Mouse (Mus musculus) frontal cortex, postnatal 25 days (tissue): ENCODE results near the gene Krt222.

Source experiments
- DNase-seq, 2 experiments: peaks; one replicate each; pipeline ENCODE4 v3.0.0; 2022; ENCODE audit warnings: low spot score in 2 of 2

Gene Krt222

DNA sequence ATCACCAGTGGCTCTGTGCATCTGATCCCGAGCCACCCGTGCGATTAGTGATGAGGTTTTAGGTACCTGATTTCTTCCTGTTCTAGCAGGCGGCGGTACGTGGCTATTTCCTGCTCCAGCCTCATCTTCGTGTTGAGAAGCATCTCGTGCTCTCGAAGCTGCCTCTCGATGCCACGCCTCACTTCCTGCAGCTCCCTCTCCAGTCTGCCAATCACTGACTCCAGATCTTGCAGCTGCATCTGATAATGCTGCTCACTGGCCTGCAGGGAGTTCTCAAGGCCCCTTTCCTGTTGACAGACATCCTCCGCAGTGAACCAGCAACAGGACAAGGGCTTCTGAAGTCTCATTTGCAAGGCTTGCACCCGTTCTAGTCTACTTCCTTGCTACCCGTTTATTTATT lies 5.4 kb downstream of the Krt222 start:
- no peak for DNase-seq

DNA sequence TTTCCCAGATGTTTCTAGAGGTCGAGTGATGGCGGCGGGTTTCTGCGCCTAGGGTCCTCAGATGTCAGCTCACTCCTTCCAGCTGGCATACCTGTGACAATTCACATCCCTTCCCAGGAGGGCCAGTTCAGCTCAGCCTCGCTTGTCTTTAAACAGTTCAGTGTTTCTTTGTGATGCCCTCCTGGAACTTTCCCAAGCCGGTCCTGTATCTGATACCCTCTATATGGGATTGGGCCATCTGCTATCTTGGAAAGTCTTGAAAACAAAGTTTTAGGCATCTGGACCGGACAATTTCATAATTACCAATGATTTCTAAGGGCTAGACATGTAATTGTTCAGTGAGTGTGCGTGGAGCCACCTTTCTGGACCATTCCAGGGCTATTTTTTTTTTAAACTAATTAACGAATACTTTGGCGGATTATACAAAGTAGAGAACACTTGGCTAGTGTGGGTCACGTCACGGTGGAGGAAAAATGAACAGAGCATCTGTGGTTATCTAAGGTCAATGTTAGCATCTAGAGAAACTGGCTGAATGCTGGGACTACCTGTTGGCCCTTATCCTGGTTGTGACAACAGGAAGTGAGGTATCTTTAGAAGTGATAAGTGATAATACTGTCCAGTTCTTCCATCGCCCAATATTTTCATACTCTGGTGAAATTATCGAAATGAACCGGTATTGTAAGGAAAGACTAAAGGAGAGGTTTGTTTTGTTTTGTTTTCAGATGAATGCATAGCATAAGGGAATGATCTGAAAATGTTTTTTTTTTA lies 12.7 kb downstream of the Krt222 start:
- no peak for DNase-seq

DNA sequence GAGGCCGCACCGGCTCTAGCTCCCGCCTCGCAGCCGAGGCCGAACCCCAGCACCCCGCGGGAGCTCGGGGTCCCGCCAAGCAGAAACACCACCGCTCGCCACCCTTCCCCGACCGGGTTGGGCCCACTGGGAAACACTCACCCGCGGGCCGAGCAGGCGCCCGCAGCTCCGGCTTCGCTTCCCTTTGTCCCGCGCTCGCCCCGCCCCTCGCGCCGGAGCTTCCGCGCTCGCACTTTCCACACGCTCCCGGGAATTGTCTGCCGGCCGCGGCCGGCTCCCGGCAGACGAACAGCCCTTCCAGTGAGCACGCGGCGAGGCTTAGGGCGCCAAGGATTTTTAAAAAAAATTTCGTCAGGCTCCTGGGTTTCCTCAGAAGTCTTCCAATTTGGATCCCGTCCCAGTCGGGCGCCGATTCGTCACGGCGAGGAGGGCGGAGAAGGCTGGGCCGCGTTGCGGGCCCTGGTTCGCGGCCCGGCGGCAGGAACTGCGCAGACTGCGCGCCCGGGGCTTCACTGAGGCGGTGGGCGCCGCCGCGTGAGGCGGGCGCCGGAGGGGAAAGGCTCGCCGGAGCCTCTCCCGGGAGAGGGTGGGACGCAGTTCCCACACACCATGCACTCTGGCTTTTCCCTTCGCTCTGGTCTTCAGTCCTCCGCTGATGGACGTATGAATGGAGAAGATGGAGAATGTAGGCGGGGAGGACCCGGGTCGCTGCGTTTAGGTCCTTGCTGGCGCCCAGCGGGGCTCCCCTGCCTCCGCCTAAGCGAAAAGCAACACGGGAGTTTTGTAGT lies 13.4 kb downstream of the Krt222 start, which contains the start of gene Smarce1:
Smarce1 (minus strand) TSS at position 757 of the 788 bp plus-strand sequence.
- DNase-seq = peak; percentile 54 to 64

GRCm38 (mm10) chr11:99229641-99230260 lies 14.1 kb downstream of the Krt222 start:
- DNase-seq = no peak

DNA sequence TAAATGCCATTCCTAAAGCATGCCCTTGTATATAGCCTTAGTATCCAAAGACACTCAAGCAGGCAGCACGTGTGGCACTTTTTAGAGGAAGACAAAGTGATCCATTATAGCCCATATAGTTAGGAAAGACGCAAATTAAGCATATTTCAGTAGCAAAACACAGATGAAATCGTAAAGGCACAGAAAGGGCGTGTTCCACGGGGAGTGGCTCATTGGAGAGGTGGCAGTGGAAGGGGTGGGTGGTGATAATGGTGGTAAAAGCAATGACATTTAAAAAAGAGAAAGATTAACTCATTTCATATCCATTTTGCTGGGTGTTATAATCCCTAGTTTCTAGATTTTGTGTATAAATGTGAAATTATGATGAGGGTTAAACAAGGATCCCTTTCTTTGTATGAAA lies 17.6 kb downstream of the Krt222 start:
- DNase-seq = no peak

GRCm38 (mm10) chr11:99223310-99223709 lies 20.6 kb downstream of the Krt222 start:
- no peak for DNase-seq

DNA sequence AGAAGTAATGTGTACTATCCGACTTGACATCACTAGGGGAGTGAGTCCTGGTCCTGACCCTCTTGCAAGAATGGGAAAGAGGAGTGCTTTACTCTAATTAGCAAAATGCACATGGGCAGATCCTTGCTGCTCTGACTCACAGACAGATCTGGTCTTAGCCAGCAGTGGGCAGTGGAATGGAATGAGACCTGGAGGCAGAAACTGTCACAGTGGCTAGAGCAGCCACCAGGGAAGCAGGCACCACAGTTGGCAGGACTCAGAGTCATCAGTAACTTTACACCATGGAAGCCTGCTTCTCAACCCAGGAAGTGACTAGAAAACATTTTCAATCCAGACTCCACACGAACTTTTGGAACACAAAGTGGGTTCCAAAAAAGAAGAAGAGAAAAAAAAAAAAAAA lies 22.1 kb downstream of the Krt222 start:
- no peak for DNase-seq

GRCm38 (mm10) chr11:99217248-99217986 lies 26.5 kb downstream of the Krt222 start:
- no peak for DNase-seq

DNA sequence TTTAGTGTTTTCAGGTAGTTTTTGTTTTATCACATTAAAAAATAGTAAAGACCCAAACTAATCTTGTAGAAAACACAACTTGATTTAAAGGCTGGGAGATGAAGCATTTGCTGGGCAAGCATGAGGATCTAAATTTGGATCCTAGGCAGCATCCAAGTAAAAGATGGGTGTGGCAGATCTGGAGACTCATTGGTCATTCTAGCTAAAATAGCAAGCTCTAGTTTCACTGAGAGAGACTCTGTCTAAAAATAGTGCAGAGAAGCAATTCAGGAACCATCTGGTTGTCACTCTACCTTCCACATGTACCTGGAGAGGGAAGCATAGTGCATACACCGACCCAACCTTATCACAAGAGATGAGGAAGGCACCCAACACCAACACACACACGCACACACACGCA lies 27.7 kb downstream of the Krt222 start:
- no peak for DNase-seq

DNA sequence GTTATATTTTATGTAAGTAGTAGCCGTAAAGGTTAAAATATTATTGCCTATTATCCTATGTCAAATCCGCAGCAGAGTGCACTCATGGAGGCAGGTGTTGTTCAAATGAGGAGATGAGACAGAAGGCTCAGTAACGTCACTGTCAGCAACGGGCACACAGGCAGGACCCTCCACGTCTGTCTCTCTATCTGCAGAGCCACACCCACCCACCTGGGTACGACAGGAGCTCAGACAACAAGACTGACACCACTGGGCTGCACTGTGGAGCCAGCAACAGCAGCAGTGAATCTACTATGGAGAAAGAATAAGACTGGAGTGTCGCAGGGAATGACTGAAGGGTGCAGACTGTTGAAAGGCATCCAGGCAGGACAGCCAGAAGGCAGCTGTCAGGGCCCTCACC lies 31.2 kb downstream of the Krt222 start:
- no peak for DNase-seq

GRCm38 (mm10) chr11:99211964-99212363 lies 31.9 kb downstream of the Krt222 start:
- DNase-seq = no peak

- DNase-seq = no peak
These were observed 35.7 kb downstream of the Krt222 start for GRCm38 (mm10) chr11:99208105-99208669.

GRCm38 (mm10) chr11:99207449-99207848 lies 36.4 kb downstream of the Krt222 start:
- DNase-seq = no peak

GRCm38 (mm10) chr11:99206954-99207353 lies 36.9 kb downstream of the Krt222 start:
- DNase-seq = no peak

DNA sequence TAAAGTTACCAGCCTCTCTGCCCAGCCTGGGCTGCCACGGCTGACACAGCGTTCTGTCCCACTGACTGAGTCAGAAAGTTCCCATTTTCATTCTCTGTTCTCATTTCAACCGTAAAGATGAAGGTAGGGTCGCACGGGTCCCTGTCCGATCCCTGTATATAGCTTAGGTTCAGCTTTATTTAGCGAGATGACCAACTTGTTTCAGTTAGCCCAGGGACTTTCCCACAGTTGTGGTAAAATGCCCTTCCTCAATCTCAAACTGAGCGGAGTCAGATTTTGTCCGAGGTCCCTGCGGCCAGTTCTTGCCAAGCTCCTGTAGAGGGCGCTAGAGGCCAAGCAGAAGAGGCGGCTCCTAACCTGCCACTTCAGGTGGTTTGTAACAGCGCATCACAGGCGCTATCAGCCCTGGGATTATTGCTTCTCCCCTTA lies 54.7 kb downstream of the Krt222 start:
- peak; percentile 13 to 44 for DNase-seq

DNA sequence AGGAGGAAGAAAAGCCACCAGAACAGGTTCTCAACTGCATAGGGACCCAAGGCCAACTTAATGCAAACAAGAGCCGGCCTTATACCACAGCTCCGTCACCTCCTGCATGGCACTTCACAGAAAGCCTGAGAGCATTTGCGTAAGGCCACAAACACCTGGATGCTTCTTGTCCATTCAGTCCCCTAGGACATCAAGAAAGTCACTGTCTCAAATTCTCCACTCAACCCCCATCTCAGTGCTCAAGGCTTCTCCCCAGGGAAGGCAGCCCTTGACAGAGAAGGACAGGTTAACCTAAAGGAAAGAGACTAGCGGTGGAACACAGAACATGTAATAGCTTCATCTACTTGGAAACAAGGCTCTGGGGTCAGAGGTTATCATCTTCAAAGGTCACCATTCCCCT lies 56.5 kb downstream of the Krt222 start:
- no peak for DNase-seq

GRCm38 (mm10) chr11:99186836-99187235 lies 57.0 kb downstream of the Krt222 start:
- DNase-seq = no peak
